Mouse (Mus musculus) erythroblast, embryonic 14.5 days (primary cell): ENCODE results near the gene Zfp185.

Experiments
- GATA1 ChIP-seq: IDR thresholded peaks from 2 replicates; pipeline ENCODE4 v1.6.1; 2012; ENCODE audit warnings: low read length, inconsistent platforms, mixed read lengths
- TAL1 ChIP-seq: IDR thresholded peaks from 3 replicates; pipeline ENCODE4 v1.6.1; 2012; ENCODE audit warnings: low read length, inconsistent platforms, mixed read lengths

GRCm38 (mm10) chrX:73039666-73040065 is 52.5 kb downstream of the Zfp185 start:
- no peak for TF ChIP-seq TAL1
- no peak for TF ChIP-seq GATA1
